Mouse (Mus musculus): ENCODE results near the gene Klhl3. TPM values are rescaled to one million over a fixed set of nuclear protein-coding genes. Genes with fewer than 3 reads are reported as not detected.

Gene Klhl3
- total RNA-seq, 2 experiments from 2014 or later: 50.4 to 52.7 TPM

Small RNA genes lying within 50 kb of the gene (microRNA-seq; reads per million reads assigned to microRNA genes)
- gene Mir874: 1,701 to 3,043 reads per million in 2 experiments

Other genes starting within 250 kb of the Klhl3 start
- gene Spock1, start 205.3 kb downstream of the Klhl3 start, total RNA-seq (2021): 100 to 1,000 TPM; 180 to 222 TPM
- 100 to 1,000 TPM; 112 to 119 TPM for gene Hnrnpa0, start 15.0 kb upstream of the Klhl3 start, total RNA-seq (2021)
- 10 to 100 TPM; 27.5 to 29.9 TPM for gene Idnk, start 44.1 kb upstream of the Klhl3 start, total RNA-seq (2021)
- 100 to 1,000 TPM; 148 to 155 TPM for gene Ubqln1, start 102.1 kb upstream of the Klhl3 start, total RNA-seq (2021)
- 10 to 100 TPM; 22.2 to 23.5 TPM for gene Gkap1, start 162.1 kb upstream of the Klhl3 start, total RNA-seq (2021)
- gene Kif27, start 245.5 kb upstream of the Klhl3 start, total RNA-seq (2021): 1 to 10 TPM; 2.9 to 3.9 TPM